In the genomic region with DNA sequence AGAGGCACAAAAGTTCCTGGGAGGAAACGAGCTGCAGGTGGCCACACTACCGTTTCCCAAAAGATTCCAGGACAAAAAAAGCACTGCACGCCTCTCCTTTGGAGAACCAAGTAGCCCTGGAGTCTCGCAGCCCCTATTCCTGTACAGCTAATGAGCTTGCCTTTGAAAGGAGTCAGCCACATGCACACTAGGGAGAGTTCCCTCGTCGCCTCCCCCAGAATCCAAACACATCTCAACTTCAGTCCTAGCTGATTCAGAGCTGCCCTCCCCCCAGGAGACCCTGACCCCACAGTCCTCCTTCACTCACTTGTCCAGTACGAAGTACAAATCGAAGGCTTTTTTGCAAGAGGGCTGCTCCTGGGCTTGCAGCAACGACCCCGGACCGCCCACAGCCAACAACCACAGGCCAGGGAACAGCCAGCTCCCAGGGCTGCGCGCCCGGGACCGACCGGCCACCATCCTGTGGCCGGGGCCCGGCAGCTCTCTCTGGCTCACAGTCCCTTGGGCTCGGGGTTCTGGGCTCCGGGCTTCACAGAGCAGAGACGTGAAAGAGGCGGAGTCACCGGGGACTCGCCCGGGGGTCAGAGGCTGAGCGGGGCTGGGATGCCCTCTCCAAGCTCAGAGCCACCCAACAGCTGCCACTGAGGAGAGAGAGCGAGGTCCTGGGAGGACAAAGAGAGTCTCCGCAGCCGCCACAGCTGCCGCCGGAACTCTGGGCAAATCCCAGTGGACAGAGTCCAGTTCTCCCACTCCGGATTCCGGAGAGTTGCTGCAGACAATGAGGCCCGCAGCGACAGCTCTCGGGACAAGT, we compare ENCODE assay signal across 8 mouse cellular contexts. TPM values are rescaled to one million over a fixed set of nuclear protein-coding genes. Genes with fewer than 3 reads are reported as not detected.
DNase-seq lines count a peak whose midpoint lies in the region; ATAC-seq and TF ChIP-seq lines count a peak whose summit lies in the region.

No protein-coding gene starts in this region.

- peaks cover 3% of the 10 kb centered on the region; the same call in 1 of the 2 replicates for H3K9me3 ChIP-seq in forebrain, embryonic 16.5 days (ENCODE audit: control insufficient read depth, low read length)
- H3K9me3 ChIP-seq in hindbrain, embryonic 15.5 days, result no peaks in the 10 kb centered on the region
- no peaks in the 10 kb centered on the region for H3K9me3 ChIP-seq in liver, embryonic 11.5 days (ENCODE audit: control insufficient read depth, low read length)

- no peaks in the 10 kb centered on the region for H3K36me3 ChIP-seq in forebrain, embryonic 16.5 days (ENCODE audit: control insufficient read depth, insufficient read depth)
- no peaks in the 10 kb centered on the region for H3K36me3 ChIP-seq in hindbrain, embryonic 15.5 days
- H3K36me3 ChIP-seq in liver, embryonic 11.5 days (ENCODE audit: control insufficient read depth, insufficient read depth, low read length), result no peaks in the 10 kb centered on the region
- no peaks in the 10 kb centered on the region for H3K36me3 ChIP-seq in thymus, adult 2 months (ENCODE audit: control insufficient read depth, insufficient read depth, low read length)

- 0 out of 2 replicates have a peak, but pooled peaks cover 3% of the 10 kb centered on the region for H3K27me3 ChIP-seq in forebrain, embryonic 16.5 days (replicated peaks; ENCODE audit: control insufficient read depth, insufficient read depth, low read length)
- peaks cover 8% of the 10 kb centered on the region; the same call in 1 of the 2 replicates for H3K27me3 ChIP-seq in hindbrain, embryonic 15.5 days
- H3K27me3 ChIP-seq in liver, embryonic 11.5 days (replicated peaks; ENCODE audit: control insufficient read depth, insufficient read depth, low read length), result peaks cover 4% of the 10 kb centered on the region; the same call in 1 of the 2 replicates
- H3K27me3 ChIP-seq in thymus, adult 2 months (ENCODE audit: control insufficient read depth, insufficient read depth, low read length), result no peaks in the 10 kb centered on the region

- TF ChIP-seq CTCF in left cerebral cortex, adult 2 months (IDR thresholded peaks at IDR 0.05), result no peak
- TF ChIP-seq CTCF in thymus, adult 2 months (IDR thresholded peaks at IDR 0.05; ENCODE audit: borderline replicate concordance, control insufficient read depth, extremely low read depth, insufficient read depth, low read length, poor library complexity), result no peak

- peak overlapping the region; percentile 75 for H3K9ac ChIP-seq in forebrain, embryonic 16.5 days (replicated peaks; ENCODE audit: low read depth, low read length)
- peak overlapping the region; percentile 65 for H3K9ac ChIP-seq in hindbrain, embryonic 15.5 days
- H3K9ac ChIP-seq in liver, embryonic 11.5 days (ENCODE audit: low read depth, low read length), result peak overlapping the region; percentile 73

- DNase-seq in left cerebral cortex, adult 2 months (ENCODE audit: extremely low spot score in 1 of 2, low spot score in 2 of 2), result peak; percentile 20 to 44
- no peak for DNase-seq in left cerebral cortex, postnatal 36 days (ENCODE audit: low spot score in 2 of 2)
- DNase-seq in adrenal gland, postnatal 4 days (ENCODE audit: low spot score in 2 of 2), result peak; percentile 19 to 50
- peak; percentile 72 for DNase-seq in liver, embryonic 11.5 days (ENCODE audit: low spot score)
- peak; percentile 59 for DNase-seq in thymus, adult 2 months

- ATAC-seq in forebrain, embryonic 16.5 days, result peak; percentile 85
- ATAC-seq in hindbrain, embryonic 15.5 days (ENCODE audit: low FRiP score, low read depth), result peak; percentile 88
- ATAC-seq in liver, embryonic 11.5 days (replicated peaks; ENCODE audit: low FRiP score), result peak; percentile 74
- ATAC-seq in monocyte, adult 5-6 weeks (replicated peaks; ENCODE audit: insufficient number of reproducible peaks, low FRiP score, low TSS enrichment, poor library complexity, severe bottlenecking), result peak; percentile 21; the same call in 1 of the 2 replicates

- peaks cover 15% of the 10 kb centered on the region for H3K4me1 ChIP-seq in forebrain, embryonic 16.5 days (replicated peaks; ENCODE audit: control insufficient read depth, insufficient read depth, low read length)
- H3K4me1 ChIP-seq in hindbrain, embryonic 15.5 days (replicated peaks), result peaks cover 10% of the 10 kb centered on the region
- peaks cover 2% of the 10 kb centered on the region; the same call in 1 of the 2 replicates for H3K4me1 ChIP-seq in liver, embryonic 11.5 days (replicated peaks; ENCODE audit: control insufficient read depth, insufficient read depth, low read length)
- peaks cover 7% of the 10 kb centered on the region for H3K4me1 ChIP-seq in thymus, adult 2 months (replicated peaks; ENCODE audit: control insufficient read depth, insufficient read depth, low read length)

- no peak for TF ChIP-seq POLR2A in thymus, adult 2 months (IDR thresholded peaks at IDR 0.05; ENCODE audit: control insufficient read depth, extremely low read depth, insufficient read depth, low read length, poor library complexity)

- peak overlapping the region; percentile 99 for H3K4me2 ChIP-seq in forebrain, embryonic 16.5 days (ENCODE audit: low read length)
- H3K4me2 ChIP-seq in hindbrain, embryonic 15.5 days, result peak overlapping the region; percentile 99
- H3K4me2 ChIP-seq in liver, embryonic 11.5 days, result peak overlapping the region; percentile 90

- intact Hi-C loops in left cerebral cortex, adult 2 months (cut with DNase I), result loop anchor here (5.0 kb wide), 1 partner anchor 137 kb away; a partner anchor contains a TSS
- intact Hi-C loops in left cerebral cortex, postnatal 36 days (cut with DNase I), result loop anchor here (5.0 kb wide), 1 partner anchor 137 kb away; a partner anchor contains a TSS

- peak overlapping the region; percentile 48 for H3K4me3 ChIP-seq in left cerebral cortex, adult 2 months
- peak overlapping the region; percentile 52 for H3K4me3 ChIP-seq in forebrain, embryonic 16.5 days (replicated peaks; ENCODE audit: low read length)
- peak overlapping the region; percentile 75 for H3K4me3 ChIP-seq in hindbrain, embryonic 15.5 days
- H3K4me3 ChIP-seq in liver, embryonic 11.5 days (ENCODE audit: low read depth, low read length), result peak overlapping the region; percentile 70
- H3K4me3 ChIP-seq in thymus, adult 2 months (ENCODE audit: control insufficient read depth, insufficient read depth, low read length), result peak overlapping the region; percentile 80

- 0 out of 2 replicates have a peak overlapping the region, but pooled peaks have one; percentile 25 for H3K27ac ChIP-seq in left cerebral cortex, adult 2 months
- peak overlapping the region; percentile 56 for H3K27ac ChIP-seq in forebrain, embryonic 16.5 days (ENCODE audit: low read length)
- H3K27ac ChIP-seq in hindbrain, embryonic 15.5 days (replicated peaks), result peak overlapping the region; percentile 75
- H3K27ac ChIP-seq in liver, embryonic 11.5 days (ENCODE audit: low read depth, low read length), result peak overlapping the region; percentile 73
- H3K27ac ChIP-seq in thymus, adult 2 months (ENCODE audit: control insufficient read depth, insufficient read depth, low read length), result no peak overlapping the region

- WGBS in forebrain, embryonic 16.5 days, result under 1% methylated on average over 36 of the region's 36 CpGs
- under 1% methylated on average over 36 of the region's 36 CpGs for WGBS in hindbrain, embryonic 15.5 days
- 1% methylated on average over 36 of the region's 36 CpGs for WGBS in liver, embryonic 11.5 days
- WGBS in thymus, adult 2 months, result 1% methylated on average over 36 of the region's 36 CpGs

RNA-seq across cellular contexts. Expression of a gene that starts 0.5 kb away (rescaled TPM):
- 1 to 10 TPM; 1.7 TPM for total RNA-seq in left cerebral cortex, adult 2 months (2021)
- 1 to 10 TPM; 1.3 to 2.0 TPM for total RNA-seq in left cerebral cortex, postnatal 36 days (2021)
- 10 to 100 TPM; 29.6 to 29.9 TPM for total RNA-seq in adrenal gland, postnatal 4 days (2021)
- polyA plus RNA-seq in forebrain, embryonic 16.5 days (2015; fragmentation: Nextera tagmentation; extraction: Ambion mirVana), result 4.1 TPM in 2 replicates
- 3.5 and 4.6 TPM in 2 replicates for polyA plus RNA-seq in hindbrain, embryonic 15.5 days (2015; fragmentation: Nextera tagmentation; extraction: Ambion mirVana)
- polyA plus RNA-seq in liver, embryonic 11.5 days (2014; fragmentation: Nextera tagmentation; extraction: Ambion mirVana), result 7.0 and 8.3 TPM in 2 replicates
- 29.2 to 34.6 TPM (median 31.4 TPM) in 3 replicates for total RNA-seq in monocyte, adult 5-6 weeks (2017)
- polyA plus RNA-seq in thymus, adult 2 months (2012; rRNA removed), result 4.5 and 5.0 TPM in 2 replicates

Comparison
In these comparisons a context has a peak if more than half of its experiments do, and no peak if none do; other contexts are left out.
1. DNase-seq: peak in left cerebral cortex, adult 2 months (2 of 2), adrenal gland, postnatal 4 days (2 of 2), liver, embryonic 11.5 days (single experiment) and thymus, adult 2 months (single experiment); none in left cerebral cortex, postnatal 36 days (0 of 2).
2. ATAC-seq: peak in every context shown above with its lines; median percentile 88 in hindbrain, embryonic 15.5 days; 85 in forebrain, embryonic 16.5 days; 74 in liver, embryonic 11.5 days; 21 in monocyte, adult 5-6 weeks.
3. RNA of a gene that starts 0.5 kb away (total RNA-seq): 29.6 to 29.9 TPM in adrenal gland, postnatal 4 days and 29.2 to 34.6 TPM in monocyte, adult 5-6 weeks; 1.3 to 2.0 TPM in left cerebral cortex, postnatal 36 days and 1.7 TPM in left cerebral cortex, adult 2 months; every median in the first group is over 10 times any median in the second.
4. Peak in every context shown above with its lines, with median percentiles within 50 percentile points of each other: H3K4me3 ChIP-seq, H3K4me2 ChIP-seq and H3K9ac ChIP-seq.